Mouse (Mus musculus) liver, adult 2 months (tissue): Measurements from ENCODE around the gene Mrm2.

Experiments used
- CTCF ChIP-seq: fragments of 200-500 bp; IDR thresholded peaks from 2 replicates; pipeline ENCODE4 v1.5.1; 2011; ENCODE audit warnings: low read depth, low read length, control low read depth
- POLR2A ChIP-seq: fragments of 200-500 bp; IDR thresholded peaks from 2 replicates; pipeline ENCODE4 v1.6.1; 2011; ENCODE audit warnings: low read length, control low read depth; ENCODE audit not compliant: insufficient read depth; ENCODE audit errors: extremely low read depth

GRCm38 (mm10) chr5:140345244-140345643, 13.5 kb upstream of the Mrm2 start:
- no peak for TF ChIP-seq CTCF
- no peak for TF ChIP-seq POLR2A
